16 mouse cellular contexts compared by ENCODE assay signal in genomic region chr17:46946276-46946675, GRCm38 (mm10). TPM values are rescaled to one million over a fixed set of nuclear protein-coding genes. Genes with fewer than 3 reads are reported as not detected.
"Had no signal": no experiment of that assay in that cellular context is flagged by ENCODE, and none has a peak within 500 bp of the region (broad histone marks: within the 10 kb centered on the region; RNA-seq: fewer than 3 reads in every experiment).

No protein-coding gene starts in this region.

- DNase-seq: lung, adult 2 months; lung, postnatal 14 days; lung, postnatal 36 days; midbrain, embryonic 14.5 days; retina, postnatal 1 day; right cerebral cortex, adult 18-20 months; right cerebral cortex, postnatal 25 days; right cerebral cortex, postnatal 4 days; spleen, adult 18-20 months; thymus, adult 18-20 months; thymus, postnatal 14 days; thymus, postnatal 36 days had no signal

- ATAC-seq: lung, postnatal 0 days; midbrain, embryonic 16.5 days had no signal

RNA-seq across cellular contexts. Expression of gene Prph2, which starts 36.0 kb away (rescaled TPM):
- total RNA-seq: megakaryocyte progenitor cell, adult 5-6 weeks; megakaryocyte-erythroid progenitor cell, adult 5-6 weeks had no signal
